Mouse (Mus musculus): Measurements from ENCODE around the gene Olfr214.
"Not testable (repeated sequence)": the region's sequence is repeated elsewhere in the genome, so short reads cannot be mapped to it uniquely, and the experiment has no call there.

Gene Olfr214

DNA sequence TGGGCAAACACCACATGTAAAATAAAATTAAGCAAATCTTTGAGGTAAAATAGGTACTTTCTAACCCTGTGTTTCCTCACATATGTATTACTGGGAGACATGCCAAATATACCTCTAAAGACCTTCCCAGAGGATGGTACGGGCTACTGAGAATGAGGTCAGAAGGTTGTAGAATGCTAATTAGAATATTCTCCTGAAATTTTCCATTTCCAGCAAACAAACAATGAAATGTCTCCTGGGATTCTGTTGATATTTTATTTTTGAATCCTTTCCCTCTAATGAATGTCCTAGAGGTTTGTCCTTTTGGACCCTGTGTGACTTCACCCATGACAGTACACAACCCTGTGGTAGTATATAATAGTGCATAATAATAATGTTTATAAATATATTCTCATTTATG is at the start of gene Olfr214:
Gene Olfr214, plus strand, starts transcription at position 301 of the 400 bp plus-strand sequence.
- CTCF ChIA-PET: no interaction called here

- CTCF ChIA-PET: not testable (repeated sequence)
Observed at GRCm38 (mm10) chr6:116506302-116507003, 47.6 kb upstream of the Olfr214 start, which contains the start of gene Olfr212. Gene Olfr212 (plus strand): TSS chr6:116506516.

- CTCF ChIA-PET: no interaction called here
Observed at GRCm38 (mm10) chr6:116514832-116515231, 39.2 kb upstream of the Olfr214 start.

- CTCF ChIA-PET: no interaction called here
Observed at GRCm38 (mm10) chr6:116538156-116538555, 15.9 kb upstream of the Olfr214 start, which contains the start of gene Olfr213. Gene Olfr213 (plus strand): TSS chr6:116538456.

GRCm38 (mm10) chr6:116542500-116542899 is 11.5 kb upstream of the Olfr214 start:
- CTCF ChIA-PET: no interaction called here

- CTCF ChIA-PET: not testable (repeated sequence)
Observed at GRCm38 (mm10) chr6:116550841-116551240, 3.2 kb upstream of the Olfr214 start, which contains the start of gene Gm5580. Gene Gm5580 (plus strand): TSS chr6:116551141.

GRCm38 (mm10) chr6:116554952-116555351 is 917 bp downstream of the Olfr214 start:
- CTCF ChIA-PET: no interaction called here

DNA sequence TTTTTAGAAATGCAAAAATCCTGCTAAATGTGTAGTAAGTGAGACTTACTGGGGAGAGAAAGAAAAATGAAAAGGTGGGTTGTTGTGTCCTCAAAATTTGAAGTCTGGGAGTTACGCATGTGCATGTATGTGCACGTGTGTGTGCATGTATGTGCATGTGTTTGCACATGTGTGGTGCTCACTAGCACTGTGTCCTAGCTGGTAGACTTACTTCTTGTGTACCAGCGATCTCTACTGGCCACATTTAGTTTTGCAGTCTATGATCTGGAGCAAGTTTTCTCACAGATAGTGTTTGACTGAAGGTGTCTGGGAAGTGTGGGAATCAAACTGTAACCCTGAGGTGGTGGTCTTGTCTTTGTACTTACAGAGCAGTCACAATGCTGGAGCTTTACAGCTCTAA is 15.8 kb downstream of the Olfr214 start:
- CTCF ChIA-PET: no interaction called here

GRCm38 (mm10) chr6:116584095-116584494 is 30.1 kb downstream of the Olfr214 start, which contains the start of gene Olfr215:
Gene Olfr215 (minus strand): TSS chr6:116584195.
- CTCF ChIA-PET: no interaction called here

DNA sequence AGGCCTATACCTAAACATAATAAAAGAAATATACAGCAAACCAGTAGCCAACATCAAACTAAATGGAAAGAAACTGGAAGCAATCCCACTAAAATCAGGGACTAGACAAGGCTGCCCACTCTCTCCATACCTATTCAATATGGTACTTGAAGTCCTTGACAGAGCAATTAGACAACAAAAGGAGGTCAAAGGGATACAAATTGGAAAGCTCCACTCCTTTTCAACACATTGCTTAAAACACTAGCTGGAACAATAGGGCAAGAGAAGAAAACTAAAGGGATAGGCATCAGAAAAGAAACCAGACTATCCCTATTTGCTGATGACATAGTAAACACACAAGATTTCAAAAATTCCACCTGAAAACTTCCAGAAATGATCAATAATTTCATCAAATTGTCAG is 46.9 kb downstream of the Olfr214 start:
- CTCF ChIA-PET: not testable (repeated sequence)

GRCm38 (mm10) chr6:116607230-116607629 is 53.2 kb downstream of the Olfr214 start:
- CTCF ChIA-PET: no interaction called here
